Mouse (Mus musculus): Measurements from ENCODE around the gene Nr1h3.

- TF ChIP-seq CTCF (IDR thresholded peaks at IDR 0.05; ENCODE audit: low read depth) (no peak), EP300 (IDR thresholded peaks at IDR 0.05; ENCODE audit: low read depth) (no peak)
Observed at GRCm38 (mm10) chr2:91154091-91154490, 48.5 kb downstream of the Nr1h3 start.
